Mouse (Mus musculus) kidney, adult 2 months (tissue): Measurements from ENCODE around the gene Ppfia2. TPM values are rescaled to one million over a fixed set of nuclear protein-coding genes. Genes with fewer than 3 reads are reported as not detected.

ENCODE experiments used
- DNase-seq: peaks from one replicate; pipeline ENCODE4 v3.0.0; 2021
- H3K27ac ChIP-seq: fragments of 200-500 bp; 2 replicates; pipeline ENCODE4 v1.5.1; 2012; ENCODE audit warnings: low read depth, low read length, control low read depth, inconsistent platforms; ENCODE audit not compliant: insufficient read depth
- H3K27me3 ChIP-seq: fragments of 200-500 bp; replicated peaks from 2 replicates; pipeline ENCODE4 v1.6.1; 2012; ENCODE audit warnings: mild to moderate bottlenecking, moderate library complexity, low read length, inconsistent platforms; ENCODE audit not compliant: control insufficient read depth, insufficient read depth
- H3K36me3 ChIP-seq: fragments of 200-500 bp; 2 replicates; pipeline ENCODE4 v1.6.1; 2012; ENCODE audit warnings: mild to moderate bottlenecking, moderate library complexity, low read length, inconsistent platforms; ENCODE audit not compliant: control insufficient read depth, insufficient read depth
- H3K4me1 ChIP-seq: fragments of 200-500 bp; 2 replicates; pipeline ENCODE4 v1.6.1; 2011; ENCODE audit warnings: low read length; ENCODE audit not compliant: control insufficient read depth, insufficient read depth
- H3K4me3 ChIP-seq: fragments of 200-500 bp; 2 replicates; pipeline ENCODE4 v1.5.1; 2011; ENCODE audit warnings: mild to moderate bottlenecking, low read depth, low read length, control low read depth; ENCODE audit not compliant: insufficient read depth
- CTCF ChIP-seq: fragments of 200-500 bp; conservative IDR thresholded peaks from 2 replicates; pipeline ENCODE4 v1.5.1; 2011; ENCODE audit warnings: low read depth, mild to moderate bottlenecking, control low read depth, low read length, moderate library complexity, mixed read lengths; ENCODE audit not compliant: insufficient read depth, insufficient read length
- POLR2A ChIP-seq: fragments of 200-500 bp; IDR thresholded peaks from one replicate; pipeline ENCODE4 v1.6.1; 2011; ENCODE audit warnings: low read depth, low read length, control low read depth
- WGBS: fragments of 180-500 bp; shearing (Covaris S2); methylation state at CpG from one replicate; pipeline ENCODE4 v1.1.7; 2018; 5-methylcytosine and 5-hydroxymethylcytosine counted together
- polyA plus RNA-seq: library from polyadenylated mRNA; depleted of rRNA; stranded (reverse); fragments of >200 nt; gene quantifications from 2 replicates; pipeline ENCODE4 v1.2.3, GENCODE M21; 2012

The Ppfia2 gene
- polyA plus RNA-seq, 1 experiment: 0.09 TPM

DNA sequence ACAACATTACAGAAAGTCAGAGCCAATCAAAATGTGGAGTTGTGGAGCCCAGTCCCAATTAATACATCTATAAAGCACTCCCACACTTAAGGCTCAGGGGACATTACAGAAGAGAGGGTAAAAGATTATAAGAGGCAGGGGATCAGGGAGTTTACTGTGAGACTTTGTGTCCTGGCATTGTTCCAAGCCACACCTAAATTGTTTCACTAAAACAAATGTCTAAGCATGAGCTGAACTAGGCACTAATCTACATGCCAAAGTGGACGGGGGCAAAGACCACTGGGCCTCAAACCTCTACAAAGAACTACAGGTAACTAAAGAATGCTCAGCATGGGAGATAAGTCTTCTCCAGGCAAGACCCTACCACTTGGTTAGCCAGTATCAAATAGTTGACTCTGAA, 148.1 kb downstream of the Ppfia2 start:
- H3K4me3 ChIP-seq: no peak overlapping the region
- WGBS: 36% methylated on average over 1 of the region's 1 CpGs

DNA sequence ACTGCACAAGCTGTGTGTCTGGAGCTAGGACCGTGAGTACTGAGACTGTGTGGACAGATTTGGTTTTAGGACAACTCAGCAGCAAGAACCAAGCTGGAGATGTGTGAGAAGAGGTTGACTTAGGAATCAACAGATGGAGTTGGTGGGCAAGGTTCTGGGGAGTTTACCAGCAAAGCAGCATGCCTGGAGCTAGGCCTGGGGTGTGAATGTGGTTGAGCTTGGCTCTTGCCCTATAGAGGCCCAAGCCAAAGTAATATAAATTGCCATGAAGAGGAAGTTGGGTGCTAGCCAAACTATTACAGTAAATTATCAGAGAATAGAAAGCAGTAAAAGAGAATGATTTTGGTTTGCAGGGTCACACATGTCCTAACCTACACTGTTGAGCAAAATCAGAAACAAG, 150.8 kb downstream of the Ppfia2 start:
- no peak for DNase-seq
- TF ChIP-seq POLR2A: no peak
- WGBS: 87% methylated on average over 1 of the region's 1 CpGs
- no peaks in the 10 kb centered on the region for H3K36me3 ChIP-seq
- H3K4me1 ChIP-seq: no peaks in the 10 kb centered on the region
- no peaks in the 10 kb centered on the region for H3K27me3 ChIP-seq
- H3K27ac ChIP-seq: no peak overlapping the region
- H3K4me3 ChIP-seq: no peak overlapping the region

More for the DNA sequence above, 148.1 kb downstream of the Ppfia2 start:
- DNase-seq: peak; percentile 8
- Histone ChIP-seq H3K27me3 (no peaks in the 10 kb centered on the region), H3K27ac (no peak overlapping the region), H3K4me1 (no peaks in the 10 kb centered on the region), H3K36me3 (no peaks in the 10 kb centered on the region)
- no peak for TF ChIP-seq POLR2A
- no peak for TF ChIP-seq CTCF

DNA sequence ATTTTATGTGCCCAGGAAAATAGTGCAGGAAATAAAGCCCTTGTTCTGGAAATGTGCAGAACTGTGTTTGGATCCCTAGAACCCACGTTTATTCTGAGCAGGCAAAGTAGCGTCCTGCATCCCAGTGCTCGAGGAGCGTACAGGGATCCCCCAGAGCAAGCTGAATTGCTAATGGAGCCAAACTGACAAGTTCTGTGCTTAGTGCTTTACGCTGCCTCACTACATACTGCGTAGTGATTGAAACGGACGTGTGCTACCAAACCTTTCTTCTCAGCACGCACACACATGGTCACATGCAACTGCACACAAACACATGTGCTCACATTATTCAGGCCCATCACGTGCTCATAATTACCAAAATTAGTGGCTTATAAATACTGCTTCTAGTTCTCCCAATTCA, 153.2 kb downstream of the Ppfia2 start:
- Histone ChIP-seq H3K27ac (no peak overlapping the region), H3K4me3 (no peak overlapping the region), H3K27me3 (no peaks in the 10 kb centered on the region), H3K36me3 (no peaks in the 10 kb centered on the region), H3K4me1 (no peaks in the 10 kb centered on the region)
- DNase-seq: no peak
- WGBS: 81% methylated on average over 10 of the region's 10 CpGs
- TF ChIP-seq CTCF (no peak), POLR2A (no peak)

DNA sequence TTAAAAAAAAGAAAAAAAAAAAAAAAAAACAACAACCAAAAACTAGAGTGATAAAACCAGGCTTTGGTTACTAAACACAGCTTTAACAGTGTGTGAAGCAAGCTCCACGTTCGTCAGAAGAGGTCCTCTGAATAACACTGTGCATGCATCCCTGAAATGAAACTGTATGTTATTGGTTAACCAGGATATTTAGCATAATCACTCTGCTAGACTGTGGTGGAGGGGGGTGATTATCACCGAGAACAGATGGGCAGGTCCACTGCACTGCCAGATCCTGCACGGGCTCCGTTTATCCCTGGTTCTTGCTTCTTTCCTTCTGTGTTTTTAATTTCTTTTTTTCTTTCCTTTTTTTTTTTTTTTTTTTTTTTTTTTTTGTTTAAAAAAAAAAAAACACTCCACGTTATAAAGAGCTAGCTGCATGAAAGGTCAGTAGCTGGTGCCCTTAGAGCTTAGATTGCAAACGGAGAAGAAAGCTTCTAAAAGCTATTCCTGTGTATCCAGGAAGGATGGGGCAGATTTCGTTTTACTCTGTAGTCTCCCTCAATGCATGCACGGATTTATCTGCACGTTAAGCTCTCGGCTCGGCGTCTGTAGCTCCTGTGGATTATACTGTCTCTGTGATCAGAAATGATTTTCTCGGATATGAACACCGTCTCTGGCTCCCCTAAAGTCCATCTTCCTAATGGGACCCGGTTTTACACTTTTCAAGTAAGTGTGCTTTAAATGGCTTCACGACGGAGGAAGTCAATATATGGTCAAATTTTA, 162.2 kb downstream of the Ppfia2 start:
- H3K27me3 ChIP-seq: no peaks in the 10 kb centered on the region; the same call in 1 of the 2 replicates
- peak; percentile 41 for DNase-seq
- no peak overlapping the region for H3K4me3 ChIP-seq
- TF ChIP-seq POLR2A: no peak
- TF ChIP-seq CTCF: no peak
- H3K36me3 ChIP-seq: no peaks in the 10 kb centered on the region
- H3K27ac ChIP-seq: no peak overlapping the region
- no peaks in the 10 kb centered on the region for H3K4me1 ChIP-seq
- WGBS: 47% methylated on average over 18 of the region's 18 CpGs

DNA sequence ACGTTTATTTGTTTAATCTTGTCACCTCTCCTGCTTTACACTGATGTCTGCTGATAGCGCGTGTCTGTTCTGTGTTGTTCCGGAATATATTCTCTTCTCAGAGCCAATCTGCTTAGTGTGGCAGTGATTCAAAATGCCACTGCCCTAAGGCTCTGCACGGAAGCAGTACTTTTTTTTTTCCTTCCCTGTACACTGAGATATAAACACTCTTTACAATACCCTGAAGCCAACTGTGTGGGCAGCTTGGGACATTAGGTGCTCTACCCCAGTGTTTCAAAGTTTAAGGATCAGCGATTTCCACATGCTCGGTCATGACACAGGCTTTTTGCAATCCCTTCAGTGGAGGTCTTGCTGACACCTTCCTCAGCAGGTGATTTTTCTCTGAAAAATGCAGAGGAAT, 163.8 kb downstream of the Ppfia2 start:
- H3K27ac ChIP-seq: no peak overlapping the region
- H3K27me3 ChIP-seq: no peaks in the 10 kb centered on the region; the same call in 1 of the 2 replicates
- no peak overlapping the region for H3K4me3 ChIP-seq
- 59% methylated on average over 7 of the region's 7 CpGs for WGBS
- no peak for DNase-seq
- H3K4me1 ChIP-seq: no peaks in the 10 kb centered on the region
- TF ChIP-seq CTCF (no peak), POLR2A (no peak)
- H3K36me3 ChIP-seq: no peaks in the 10 kb centered on the region

- no peak overlapping the region for H3K4me3 ChIP-seq
- TF ChIP-seq POLR2A: no peak
- TF ChIP-seq CTCF: no peak
- DNase-seq: no peak
- no peaks in the 10 kb centered on the region for H3K27me3 ChIP-seq
- WGBS: 85% methylated on average over 4 of the region's 4 CpGs
- no peaks in the 10 kb centered on the region for H3K4me1 ChIP-seq
- no peak overlapping the region for H3K27ac ChIP-seq
- H3K36me3 ChIP-seq: no peaks in the 10 kb centered on the region
Measured at GRCm38 (mm10) chr10:106652276-106652675, 182.1 kb downstream of the Ppfia2 start.

GRCm38 (mm10) chr10:106665221-106665620, 195.1 kb downstream of the Ppfia2 start:
- Histone ChIP-seq H3K36me3 (no peaks in the 10 kb centered on the region), H3K27me3 (no peaks in the 10 kb centered on the region), H3K4me1 (no peaks in the 10 kb centered on the region), H3K27ac (no peak overlapping the region), H3K4me3 (no peak overlapping the region)
- no peak for DNase-seq
- TF ChIP-seq CTCF (no peak), POLR2A (no peak)
- WGBS: 84% methylated on average over 3 of the region's 3 CpGs
